ENCODE assay signal across 8 mouse cellular contexts in genomic region chr17:46487431-46487830, GRCm38 (mm10). TPM values are rescaled to one million over a fixed set of nuclear protein-coding genes. Genes with fewer than 3 reads are reported as not detected.
DNase-seq lines count a peak whose midpoint lies in the region; ATAC-seq lines count a peak whose summit lies in the region.

TSS of gene Ttbk1 (minus strand) at chr17:46487675.

- no peak within 1 kb of the TSS for H3K27ac ChIP-seq in heart, embryonic 10.5 days
- H3K27ac ChIP-seq in forebrain, embryonic 13.5 days: peak within 1 kb of the TSS; percentile 31; the same call in 1 of the 2 replicates
- peak within 1 kb of the TSS; percentile 79 for H3K27ac ChIP-seq in midbrain, embryonic 16.5 days (ENCODE audit: low read length)

- no peaks in the 10 kb centered on the region for H3K9me3 ChIP-seq in heart, embryonic 10.5 days
- H3K9me3 ChIP-seq in forebrain, embryonic 13.5 days (replicated peaks): no peaks in the 10 kb centered on the region
- no peaks in the 10 kb centered on the region for H3K9me3 ChIP-seq in midbrain, embryonic 16.5 days (replicated peaks; ENCODE audit: control insufficient read depth, low read length, poor library complexity, severe bottlenecking)

- ATAC-seq in forebrain, embryonic 13.5 days: peak; percentile 79
- peak; percentile 79 for ATAC-seq in midbrain, embryonic 16.5 days
- ATAC-seq in megakaryocyte progenitor cell, adult 5-6 weeks (replicated peaks; ENCODE audit: poor library complexity): no peak

- H3K36me3 ChIP-seq in heart, embryonic 10.5 days: no peaks in the 10 kb centered on the region
- no peaks in the 10 kb centered on the region for H3K36me3 ChIP-seq in forebrain, embryonic 13.5 days (ENCODE audit: poor library complexity, severe bottlenecking)
- H3K36me3 ChIP-seq in midbrain, embryonic 16.5 days (ENCODE audit: control insufficient read depth, insufficient read depth, low read length): no peaks in the 10 kb centered on the region

- peak within 1 kb of the TSS; percentile 91 for H3K9ac ChIP-seq in forebrain, embryonic 13.5 days
- H3K9ac ChIP-seq in midbrain, embryonic 16.5 days (ENCODE audit: low read depth, low read length): peak within 1 kb of the TSS; percentile 95

- H3K4me3 ChIP-seq in heart, embryonic 10.5 days: peak within 1 kb of the TSS; percentile 60
- peak within 1 kb of the TSS; percentile 79 for H3K4me3 ChIP-seq in forebrain, embryonic 13.5 days
- H3K4me3 ChIP-seq in midbrain, embryonic 16.5 days (ENCODE audit: low read depth, low read length): peak within 1 kb of the TSS; percentile 85

- no peak for DNase-seq in heart, embryonic 10.5 days (ENCODE audit: low spot score)
- DNase-seq in heart, adult 18-20 months: no peak
- peak; percentile 29 for DNase-seq in Muller cell, postnatal 12 days (ENCODE audit: inconsistent ontology term)
- DNase-seq in layer of hippocampus, postnatal 14 days (ENCODE audit: low spot score in 2 of 2): peak; percentile 40 to 58
- DNase-seq in gastrocnemius, postnatal 10 days: no peak

- H3K4me1 ChIP-seq in heart, embryonic 10.5 days: peaks cover 21% of the 10 kb centered on the region
- peaks cover 49% of the 10 kb centered on the region for H3K4me1 ChIP-seq in forebrain, embryonic 13.5 days
- H3K4me1 ChIP-seq in midbrain, embryonic 16.5 days (ENCODE audit: control insufficient read depth, insufficient read depth, low read length): peaks cover 43% of the 10 kb centered on the region

- H3K4me2 ChIP-seq in forebrain, embryonic 13.5 days: peak within 1 kb of the TSS; percentile 85
- peak within 1 kb of the TSS; percentile 86 for H3K4me2 ChIP-seq in midbrain, embryonic 16.5 days (ENCODE audit: low read length)

- WGBS in heart, embryonic 10.5 days: 2% methylated on average over 45 of the region's 49 CpGs
- 0% methylated on average over 3 of the region's 49 CpGs for WGBS in forebrain, embryonic 13.5 days
- WGBS in midbrain, embryonic 16.5 days: 0% methylated on average over 16 of the region's 49 CpGs

- H3K27me3 ChIP-seq in heart, embryonic 10.5 days (ENCODE audit: insufficient read depth, poor library complexity, severe bottlenecking): peaks cover 84% of the 10 kb centered on the region
- peaks cover 17% of the 10 kb centered on the region; the same call in 1 of the 2 replicates for H3K27me3 ChIP-seq in forebrain, embryonic 13.5 days
- H3K27me3 ChIP-seq in midbrain, embryonic 16.5 days (ENCODE audit: control insufficient read depth, insufficient read depth, low read depth, low read length): no peaks in the 10 kb centered on the region

RNA-seq across cellular contexts. Expression of gene Ttbk1, which starts in this region (rescaled TPM):
- polyA plus RNA-seq in heart, embryonic 10.5 days (2016; fragmentation: Nextera tagmentation; extraction: Ambion mirVana): 0.09 and 0.14 TPM in 2 replicates
- total RNA-seq in heart, adult 18-20 months (2021): under 1 TPM; 0.20 to 0.28 TPM
- polyA plus RNA-seq in forebrain, embryonic 13.5 days (2015; fragmentation: Nextera tagmentation; extraction: Ambion mirVana): 3.7 and 4.1 TPM in 2 replicates
- total RNA-seq in layer of hippocampus, postnatal 14 days (2021): 100 to 1,000 TPM; 123 to 125 TPM
- polyA plus RNA-seq in midbrain, embryonic 16.5 days (2015; fragmentation: Nextera tagmentation; extraction: Ambion mirVana): 4.7 and 5.5 TPM in 2 replicates
- total RNA-seq in megakaryocyte progenitor cell, adult 5-6 weeks (2015): 0.02 TPM in 1 of 2 replicates, not detected in the other
- total RNA-seq in megakaryocyte progenitor cell, adult 5-6 weeks (2017): 0.14 TPM in 1 of 2 replicates, not detected in the other
- total RNA-seq in gastrocnemius, postnatal 10 days (2021): 1 to 10 TPM; 3.9 to 4.5 TPM

Comparison
In these comparisons a context has a peak if more than half of its experiments do, and no peak if none do; other contexts are left out.
1. RNA of gene Ttbk1 (total RNA-seq): 123 to 125 TPM in layer of hippocampus, postnatal 14 days; 3.9 to 4.5 TPM in gastrocnemius, postnatal 10 days, 0.20 to 0.28 TPM in heart, adult 18-20 months and 0.02 to 0.14 TPM in megakaryocyte progenitor cell, adult 5-6 weeks; every median in the first group is over 10 times any median in the second.
2. DNase-seq: peak in Muller cell, postnatal 12 days (single experiment) and layer of hippocampus, postnatal 14 days (2 of 2); none in heart, embryonic 10.5 days (single experiment), heart, adult 18-20 months (0 of 2) and gastrocnemius, postnatal 10 days (single experiment).
3. Peak in every context shown above with its lines, with median percentiles within 50 percentile points of each other: H3K4me3 ChIP-seq.